Mouse (Mus musculus) cortical plate, adult 2 months (tissue): ENCODE data around the gene Tomm22.

Experiments used
- CTCF ChIP-seq: fragments of 200-500 bp; IDR thresholded peaks from 2 replicates; pipeline ENCODE4 v1.5.1; 2011; ENCODE audit warnings: mild to moderate bottlenecking, control low read depth, low read length; ENCODE audit not compliant: insufficient read depth; ENCODE audit errors: extremely low read depth
- POLR2A ChIP-seq: fragments of 200-500 bp; IDR thresholded peaks from 2 replicates; pipeline ENCODE4 v1.6.1; 2011; ENCODE audit warnings: mild to moderate bottlenecking, low read length, control low read depth; ENCODE audit not compliant: insufficient read depth; ENCODE audit errors: extremely low read depth

DNA sequence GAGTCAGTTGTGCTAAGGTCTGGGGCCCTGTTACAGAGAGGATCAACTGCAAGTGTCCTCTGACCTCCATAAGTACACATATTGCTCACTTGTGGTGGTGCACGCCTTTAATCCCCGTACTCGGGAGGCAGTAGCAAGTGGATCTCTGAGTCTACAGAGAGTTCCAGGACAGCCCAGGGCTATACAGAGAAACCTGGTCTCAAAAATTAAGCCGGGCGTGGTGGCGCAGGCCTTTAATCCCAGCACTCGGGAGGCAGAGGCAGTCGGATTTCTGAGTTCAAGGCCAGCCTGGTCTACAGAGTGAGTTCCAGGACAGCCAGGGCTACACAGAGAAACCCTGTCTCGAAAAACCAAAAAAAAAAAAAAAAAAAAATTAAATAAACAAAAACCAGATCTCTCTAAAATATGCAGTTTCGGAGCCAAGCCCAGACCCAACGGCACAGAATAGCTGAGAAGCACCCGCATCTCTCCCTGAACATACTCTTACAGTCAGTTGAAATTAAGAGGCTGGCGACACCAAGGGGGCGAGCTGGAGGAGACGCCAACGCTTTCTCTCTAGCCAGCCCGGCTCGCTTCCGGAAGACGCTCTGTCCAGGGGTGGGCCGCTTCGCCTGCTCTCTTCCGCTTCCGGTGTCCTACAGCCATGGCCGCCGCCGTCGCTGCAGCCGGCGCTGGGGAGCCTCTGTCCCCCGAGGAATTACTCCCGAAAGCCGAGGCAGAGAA is at the start of gene Tomm22:
- peak; percentile 34; the same call in 1 of the 2 replicates for TF ChIP-seq CTCF
- TF ChIP-seq POLR2A = no peak; the same call in 1 of the 2 replicates
